Mouse (Mus musculus): ENCODE data around the gene Prpf6.

Prpf6 gene

DNA sequence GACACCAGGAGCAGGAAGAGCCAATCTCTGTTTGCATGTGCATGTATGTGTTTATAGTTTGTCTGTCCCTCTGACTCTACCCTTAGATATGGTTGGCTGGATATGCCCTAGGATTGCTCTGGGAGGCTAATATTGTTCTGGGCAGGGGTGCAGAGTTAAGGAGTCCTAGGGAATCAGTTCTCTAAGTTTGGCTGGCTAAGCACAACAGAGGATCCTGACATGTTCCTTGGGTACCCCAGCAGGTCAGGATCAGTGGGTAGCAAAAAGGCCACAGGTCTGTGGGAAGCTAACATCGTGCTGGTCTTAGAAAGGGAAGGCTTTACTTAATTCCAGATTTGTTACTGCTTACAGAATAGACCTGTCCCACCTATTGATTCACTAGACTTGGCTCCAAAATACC is 12.0 kb upstream of the Prpf6 start:
- no peak for DNase-seq (ENCODE audit: low read depth, low spot score)

DNA sequence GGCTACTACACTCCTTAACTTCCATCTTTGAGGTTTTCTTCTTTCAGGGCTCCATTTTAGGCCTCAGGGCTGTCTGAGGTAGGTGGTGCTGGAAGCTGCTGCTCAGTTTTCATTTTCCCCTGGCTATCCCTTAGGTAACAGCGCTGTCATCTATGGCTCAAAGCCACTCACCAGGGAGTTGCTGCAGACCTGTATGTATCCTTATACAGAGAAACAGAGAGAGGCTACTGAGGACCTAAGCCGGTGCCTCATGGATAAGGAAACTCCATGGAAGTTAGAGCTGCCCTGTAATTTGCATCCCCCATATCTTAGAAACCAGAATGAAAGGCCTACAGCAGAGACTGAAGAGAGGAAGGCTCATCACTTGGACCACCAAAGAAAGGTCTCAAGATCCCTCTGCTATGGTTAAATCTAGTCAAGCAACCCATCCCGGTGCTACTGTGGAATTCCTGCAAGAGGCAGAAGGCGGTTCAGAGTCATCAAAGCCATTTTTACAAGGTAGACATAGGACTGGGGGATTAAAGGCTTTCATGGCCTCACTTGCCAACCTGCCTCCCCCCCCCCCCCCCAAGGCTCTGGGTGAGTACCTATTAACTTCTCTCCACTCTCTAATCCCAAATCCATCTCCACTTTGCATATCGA is 11.4 kb upstream of the Prpf6 start:
- DNase-seq (ENCODE audit: low read depth, low spot score) = no peak

DNA sequence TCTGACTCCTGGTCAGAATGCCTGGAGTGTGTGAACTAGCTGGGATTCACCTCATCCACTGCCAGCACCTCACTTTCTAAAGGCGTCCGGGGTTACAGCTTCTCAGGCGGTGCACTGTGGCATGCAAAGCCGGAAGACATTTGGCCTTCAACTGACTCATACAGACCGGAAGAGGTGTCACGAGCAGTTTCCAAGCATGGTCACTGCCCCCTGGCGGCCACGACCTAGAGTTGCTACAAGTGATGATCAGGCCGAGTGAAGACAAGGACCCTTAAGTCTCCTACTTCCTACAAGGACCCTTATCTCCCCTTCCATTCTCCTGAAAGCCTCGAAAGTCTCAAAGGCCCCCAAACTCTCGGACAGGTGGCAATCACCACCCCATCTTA is 10.7 kb upstream of the Prpf6 start:
- DNase-seq (ENCODE audit: low read depth, low spot score) = peak; percentile 94

DNA sequence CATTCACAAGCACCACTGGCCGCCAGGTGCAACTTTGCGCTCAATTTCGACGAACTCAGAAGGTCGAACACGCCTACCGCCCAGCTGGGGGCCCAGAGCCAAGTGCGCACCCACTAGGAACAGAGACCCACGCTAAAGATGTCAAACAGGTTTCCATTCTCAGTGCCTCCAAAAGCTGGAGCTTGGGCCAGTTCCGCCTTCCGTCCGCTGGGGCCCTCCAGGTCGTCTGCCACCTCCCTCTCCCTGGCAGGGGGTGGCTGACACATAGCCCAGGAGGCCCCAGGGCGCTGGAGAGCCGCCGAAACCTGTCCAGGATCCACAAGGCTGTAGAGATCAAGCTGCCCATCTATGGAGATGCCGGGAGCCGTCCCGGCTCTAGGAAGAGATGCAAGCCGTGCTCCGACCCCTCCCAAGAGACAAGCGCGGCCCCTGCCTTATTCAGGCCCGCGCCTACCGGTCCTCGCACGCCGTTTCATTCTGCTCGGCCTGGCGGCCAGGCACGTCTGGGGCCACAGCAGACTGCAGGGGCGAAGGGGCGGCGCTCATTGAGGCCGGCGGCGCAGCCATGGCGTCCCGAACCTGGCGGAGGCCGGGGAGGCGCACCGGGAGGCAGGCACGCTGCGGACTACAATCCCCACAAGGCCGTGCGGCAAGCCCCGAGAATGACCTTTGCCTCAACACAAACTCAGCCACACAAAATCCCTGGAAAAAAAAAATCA is 10.1 kb upstream of the Prpf6 start:
- DNase-seq (ENCODE audit: low read depth, low spot score) = peak; percentile 62

DNA sequence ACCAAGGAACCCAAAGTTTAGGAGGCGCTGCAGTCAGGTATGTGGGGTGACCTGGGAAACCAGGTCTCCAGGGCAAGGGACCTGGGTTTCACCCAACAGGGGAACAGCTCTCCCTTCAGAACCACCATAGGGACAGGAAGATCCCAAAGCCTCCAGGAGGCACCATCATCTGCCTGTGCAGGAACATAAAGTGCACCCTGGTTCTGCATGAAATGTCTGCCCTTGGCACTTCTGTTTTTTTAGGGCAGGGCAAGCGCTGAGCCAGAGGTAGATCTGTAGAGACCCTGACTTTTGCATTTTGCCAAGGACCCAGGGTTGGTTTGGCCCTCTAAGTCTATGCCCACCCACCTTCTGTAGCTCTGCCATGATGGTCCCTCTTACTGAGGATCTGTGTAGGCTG is 9.3 kb upstream of the Prpf6 start:
- no peak for DNase-seq (ENCODE audit: low read depth, low spot score)

DNA sequence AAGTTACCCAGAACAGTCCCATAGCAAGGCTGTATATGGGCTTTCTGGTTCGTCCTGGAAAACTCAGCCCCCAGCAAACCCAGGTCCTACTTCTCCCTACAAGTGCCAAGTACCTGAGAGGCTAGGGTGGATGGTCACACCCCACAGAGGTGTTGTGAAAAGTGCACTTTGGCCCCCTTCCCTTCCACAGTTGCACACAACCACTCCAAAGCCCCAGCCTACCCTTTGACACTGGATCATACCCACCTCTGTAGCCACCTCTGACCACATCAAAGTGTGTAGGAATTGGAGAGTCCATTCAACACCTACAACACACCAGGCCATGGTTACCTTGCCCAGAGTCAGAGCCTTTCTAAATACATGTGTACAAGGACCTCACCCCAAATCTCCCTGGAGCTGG is 8.7 kb upstream of the Prpf6 start:
- DNase-seq (ENCODE audit: low read depth, low spot score) = no peak

DNA sequence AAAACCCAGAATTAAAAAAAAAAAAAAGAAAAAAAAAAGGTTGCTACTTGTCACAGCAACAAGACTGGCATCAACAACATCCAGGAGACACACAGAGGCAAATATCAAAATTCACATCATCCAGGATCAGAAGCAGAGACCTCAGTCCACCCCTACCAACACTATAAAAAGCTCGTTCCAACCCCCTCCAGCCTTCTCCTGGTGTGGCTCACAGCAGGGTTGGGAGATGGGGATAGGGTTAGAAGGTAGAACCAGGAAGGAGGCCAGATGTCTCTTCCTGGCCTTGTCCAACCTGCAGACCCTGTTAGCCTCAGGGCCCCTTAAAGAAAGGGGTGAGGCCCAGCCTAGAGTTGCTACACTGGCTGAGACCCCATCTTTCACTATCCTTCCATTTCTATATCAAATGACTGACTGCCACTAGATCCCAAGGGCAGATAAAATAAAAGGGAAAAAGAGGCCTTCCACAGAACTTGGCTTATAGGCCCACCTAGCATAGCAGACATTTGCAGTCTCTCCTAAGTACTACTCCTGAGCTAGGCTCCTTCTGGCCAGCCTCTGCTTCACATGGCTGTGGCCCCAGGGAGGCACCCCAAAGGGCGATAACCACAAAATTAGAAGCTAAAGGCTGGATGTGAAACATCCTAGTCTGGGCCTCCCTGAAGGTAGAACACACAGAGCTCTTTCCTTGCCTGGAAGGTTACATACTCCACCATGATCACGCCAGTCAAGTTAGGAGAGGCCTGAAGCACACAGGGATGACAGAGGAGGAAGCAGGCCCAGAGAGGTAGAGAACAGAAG is 8.0 kb upstream of the Prpf6 start:
- no peak for DNase-seq (ENCODE audit: low read depth, low spot score)

DNA sequence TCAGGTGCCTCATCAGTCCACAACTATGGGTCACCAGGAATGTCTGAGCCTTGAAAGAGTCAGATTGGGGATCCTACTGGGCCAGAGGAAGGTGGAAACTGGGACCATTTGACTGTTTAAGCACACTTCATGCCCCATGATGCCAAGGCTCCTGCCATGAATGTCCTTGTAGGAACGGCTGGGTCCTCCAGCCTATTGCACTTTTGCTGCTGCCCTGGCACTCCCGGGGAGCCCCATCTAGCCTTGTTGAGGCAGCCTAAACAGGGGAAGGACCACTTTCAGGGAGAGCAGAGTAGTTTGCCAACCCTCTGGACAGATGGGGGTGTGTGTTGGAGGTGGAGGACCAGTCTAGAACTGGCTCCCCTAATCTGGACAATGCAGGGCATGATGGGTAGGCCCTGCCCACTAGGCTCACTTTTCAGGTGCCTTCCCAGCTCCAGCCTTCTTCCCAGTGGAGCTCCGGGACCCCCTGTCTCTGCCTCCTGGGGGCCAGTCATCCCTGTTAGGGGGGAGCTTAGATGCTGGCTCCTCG is 7.2 kb upstream of the Prpf6 start, which contains the start of gene Uckl1:
Gene Uckl1, minus strand, starts transcription at position 482 of the 532 bp plus-strand sequence.
- DNase-seq (ENCODE audit: low read depth, low spot score) = no peak

DNA sequence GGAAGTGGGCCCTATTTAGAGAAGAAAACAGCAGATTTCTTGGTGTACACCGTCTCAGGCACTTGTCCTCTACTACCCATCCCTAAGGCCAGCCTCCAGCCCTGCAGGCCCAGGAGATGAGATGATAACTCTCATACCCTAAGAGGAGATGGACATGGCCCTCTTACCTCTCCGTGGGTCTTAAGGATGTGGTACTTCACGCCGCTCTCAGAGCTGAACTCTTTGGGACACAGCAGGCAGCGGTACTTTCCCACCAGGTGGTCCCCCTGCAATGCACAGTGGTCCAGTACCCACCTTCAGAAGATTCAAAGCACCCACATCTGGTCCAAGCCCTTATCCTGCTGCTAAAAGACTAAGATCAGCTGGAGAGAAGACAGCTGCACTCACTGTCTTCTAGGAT is 6.2 kb upstream of the Prpf6 start:
- no peak for DNase-seq (ENCODE audit: low read depth, low spot score)

DNA sequence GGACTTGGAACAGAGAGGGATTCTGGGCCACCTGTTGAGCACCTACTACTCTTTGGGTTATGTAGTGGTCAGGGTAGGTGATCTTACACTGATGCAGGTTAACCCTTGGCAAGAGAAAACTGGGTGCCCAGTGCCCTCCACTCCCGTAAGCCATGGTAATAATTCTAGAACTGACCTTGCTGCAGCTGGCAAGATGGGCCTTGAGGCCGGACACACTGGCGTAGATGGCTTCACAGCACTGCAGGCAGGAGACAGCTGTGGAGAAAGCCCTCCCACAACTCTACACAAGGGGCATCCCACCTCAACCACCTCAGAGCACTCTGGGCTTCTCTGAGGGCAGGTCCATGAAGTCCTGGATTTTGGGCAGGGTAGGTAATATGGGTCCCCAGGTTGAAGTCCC is 5.5 kb upstream of the Prpf6 start:
- no peak for DNase-seq (ENCODE audit: low read depth, low spot score)

DNA sequence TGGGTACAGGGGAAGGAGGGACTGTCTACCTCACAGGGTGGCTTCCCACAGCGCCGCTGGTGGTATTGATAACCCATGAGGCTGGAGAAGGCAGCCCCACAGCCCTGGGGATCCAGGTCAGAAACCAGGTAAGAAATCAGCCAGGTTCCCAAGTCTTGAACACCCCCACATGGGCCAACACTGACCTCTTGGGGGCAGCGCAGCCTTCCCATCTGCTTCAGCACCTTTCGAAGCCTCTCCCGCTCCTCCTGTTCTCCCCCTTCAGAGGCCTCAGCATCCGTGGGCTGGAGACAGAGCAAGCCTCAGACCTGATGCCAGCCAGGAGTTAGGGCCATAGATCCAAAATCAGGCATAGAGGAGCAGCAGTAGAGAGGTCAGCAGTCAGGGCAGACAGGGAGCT is 3.9 kb upstream of the Prpf6 start:
- DNase-seq (ENCODE audit: low read depth, low spot score) = no peak

DNA sequence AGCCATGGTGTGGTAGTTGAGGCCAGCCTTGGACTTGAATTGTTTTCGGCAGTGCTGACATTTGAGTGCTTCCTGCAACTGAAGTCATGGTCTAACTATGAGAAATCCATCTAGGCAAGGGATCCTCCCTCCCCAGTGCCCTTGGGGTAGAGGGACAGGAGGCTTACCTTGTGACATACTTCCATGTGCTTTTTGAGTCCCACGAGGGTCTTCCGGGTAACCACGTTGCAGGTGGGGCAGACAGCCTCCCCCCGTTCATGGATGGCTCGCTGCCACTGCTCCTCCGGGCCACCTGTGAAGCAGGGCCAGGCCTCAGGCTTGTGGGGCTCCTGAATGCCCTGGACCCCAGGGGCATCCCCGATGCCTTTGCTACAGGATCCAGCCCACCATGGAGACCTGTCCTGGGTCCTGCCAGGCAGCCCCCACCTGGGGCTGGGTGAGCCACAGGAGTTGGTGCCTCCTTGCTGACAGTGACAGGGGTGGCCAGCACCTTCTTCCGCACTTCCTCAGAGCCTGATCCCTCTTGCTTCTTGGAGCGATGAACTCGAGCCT is 3.4 kb upstream of the Prpf6 start:
- no peak for DNase-seq (ENCODE audit: low read depth, low spot score)

DNA sequence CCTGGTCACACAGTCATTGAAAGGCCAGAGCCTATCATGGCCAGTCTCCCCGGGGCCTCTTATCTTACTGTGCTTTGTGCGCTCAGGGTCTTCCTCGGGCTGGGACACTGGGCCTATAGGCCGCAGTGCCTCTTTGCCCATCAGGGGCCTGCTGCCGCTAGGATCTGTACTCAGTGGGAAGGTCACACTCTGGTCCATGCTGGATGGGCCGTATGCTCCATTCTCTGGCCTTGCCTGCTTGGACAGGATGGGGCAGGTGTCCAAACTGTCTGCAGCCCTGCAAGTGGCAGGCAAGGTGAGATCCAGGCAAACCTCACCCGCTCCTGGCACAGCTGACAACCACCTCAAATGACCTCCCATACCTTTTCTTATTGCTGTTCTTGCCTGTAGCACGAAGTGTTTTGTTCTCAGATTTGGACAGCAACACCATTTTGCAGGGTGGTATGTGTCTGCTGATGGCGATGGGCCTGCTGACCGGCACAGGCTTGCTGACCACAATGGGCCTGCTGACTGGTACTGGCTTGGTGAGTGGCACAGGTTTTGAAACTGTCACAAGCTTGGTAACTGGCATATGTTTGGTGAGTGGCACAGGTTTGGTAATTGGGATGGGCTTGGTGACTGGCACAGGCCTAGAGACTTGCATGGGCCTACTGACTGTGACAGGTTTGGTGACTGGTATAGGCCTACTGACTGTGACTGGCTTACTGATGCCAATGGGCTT is 2.5 kb upstream of the Prpf6 start:
- DNase-seq (ENCODE audit: low read depth, low spot score) = no peak

DNA sequence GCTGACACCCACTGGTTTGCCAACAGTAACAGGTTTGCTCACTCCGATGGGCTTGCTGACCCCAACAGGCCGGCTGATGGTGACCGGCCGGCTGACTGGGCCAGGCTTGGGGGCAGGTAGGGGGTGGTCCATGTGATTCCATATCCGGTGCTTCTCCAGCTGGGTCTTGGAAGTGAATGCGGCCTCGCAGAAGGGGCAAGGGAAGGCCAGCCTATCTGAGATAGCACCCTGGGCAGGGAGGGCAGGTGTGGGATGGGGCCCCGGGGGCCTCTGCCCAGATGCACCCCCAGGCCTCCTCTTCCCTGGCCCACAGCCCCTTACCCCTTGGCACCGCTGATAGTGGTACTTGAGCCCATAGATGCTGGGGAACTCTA is 1.9 kb upstream of the Prpf6 start:
- DNase-seq (ENCODE audit: low read depth, low spot score) = no peak

DNA sequence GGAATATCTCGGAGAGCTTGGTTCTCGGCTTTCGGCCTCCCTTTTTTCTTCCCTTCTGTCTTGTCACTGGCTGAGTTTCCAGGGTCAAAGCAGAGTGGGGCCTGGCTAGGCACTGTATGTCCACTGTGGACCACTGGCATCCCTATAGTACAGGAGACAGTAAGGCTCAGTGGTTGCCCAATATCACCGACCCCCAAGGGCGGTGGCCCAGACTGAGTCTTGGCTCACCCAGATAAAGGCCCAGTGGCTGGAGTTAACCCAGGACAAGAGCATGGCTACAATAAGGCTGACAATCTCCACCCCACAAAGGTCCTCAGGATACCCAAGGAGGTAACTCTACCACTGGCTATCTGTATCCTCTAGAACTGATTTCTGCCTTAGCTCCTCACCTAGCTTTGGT is 1.2 kb upstream of the Prpf6 start:
- DNase-seq (ENCODE audit: low read depth, low spot score) = no peak

DNA sequence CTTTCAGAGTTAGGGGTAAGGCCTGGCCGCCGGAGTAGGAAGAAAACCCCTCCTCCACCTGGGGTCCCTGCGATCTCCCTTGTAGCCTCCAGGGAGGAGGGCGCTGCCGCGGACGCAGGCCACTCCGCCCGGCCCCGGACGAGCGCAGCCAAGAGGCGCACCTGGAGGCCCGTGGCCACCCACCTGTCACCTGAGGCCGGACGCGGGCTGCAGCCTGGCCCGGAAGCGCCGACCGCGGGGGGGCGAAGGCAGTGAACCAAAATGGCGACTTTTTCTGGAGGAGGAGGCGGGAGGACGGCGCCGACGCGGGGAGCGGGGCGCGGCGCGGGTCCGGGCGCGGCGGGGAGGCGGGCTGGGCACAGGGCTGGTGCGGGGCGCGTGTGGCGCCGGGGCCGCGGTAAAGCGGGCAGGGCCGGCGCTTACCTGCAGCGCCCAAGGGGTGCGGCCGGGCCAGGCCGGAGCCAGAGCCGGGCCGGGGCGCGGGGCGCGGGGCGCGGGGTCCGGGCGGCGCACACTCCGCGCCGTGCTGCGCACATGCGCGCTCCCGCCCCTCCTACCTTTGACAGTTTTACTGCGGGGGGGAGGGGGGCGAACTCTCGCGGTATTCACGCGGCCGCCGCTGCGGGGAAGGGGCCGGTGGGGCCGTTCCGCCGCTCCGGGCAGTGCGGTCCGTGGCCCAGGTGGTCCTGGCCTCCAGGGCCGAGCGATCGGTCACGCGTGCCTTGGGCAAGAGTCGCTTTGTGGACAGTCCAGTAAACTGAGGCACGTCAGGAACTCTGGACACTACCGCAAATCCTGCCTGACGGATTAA is 768 bp downstream of the Prpf6 start, which contains the start of gene Zfp512b:
Gene Zfp512b, minus strand, starts transcription at position 573 of the 811 bp plus-strand sequence.
- peak; percentile 68 for DNase-seq (ENCODE audit: low read depth, low spot score)

DNA sequence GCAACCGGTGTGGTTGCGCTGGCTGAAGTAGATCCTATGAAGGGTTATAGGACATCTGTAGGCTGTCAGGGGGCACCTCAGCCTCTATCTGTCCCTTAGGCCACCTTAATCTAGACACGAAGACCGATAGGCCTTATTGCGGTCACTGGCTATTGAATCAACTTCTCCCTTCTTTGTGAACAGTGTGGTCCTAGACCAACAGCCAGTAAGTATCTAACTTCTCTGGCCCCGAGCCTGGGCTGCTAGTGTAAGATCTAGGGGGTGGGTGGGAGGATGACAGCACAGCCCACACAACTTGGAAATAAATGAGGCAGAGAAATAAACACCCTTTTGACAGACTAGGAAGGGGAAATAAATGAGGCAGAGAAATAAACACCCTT is 1.4 kb downstream of the Prpf6 start:
- no peak for DNase-seq (ENCODE audit: low read depth, low spot score)

DNA sequence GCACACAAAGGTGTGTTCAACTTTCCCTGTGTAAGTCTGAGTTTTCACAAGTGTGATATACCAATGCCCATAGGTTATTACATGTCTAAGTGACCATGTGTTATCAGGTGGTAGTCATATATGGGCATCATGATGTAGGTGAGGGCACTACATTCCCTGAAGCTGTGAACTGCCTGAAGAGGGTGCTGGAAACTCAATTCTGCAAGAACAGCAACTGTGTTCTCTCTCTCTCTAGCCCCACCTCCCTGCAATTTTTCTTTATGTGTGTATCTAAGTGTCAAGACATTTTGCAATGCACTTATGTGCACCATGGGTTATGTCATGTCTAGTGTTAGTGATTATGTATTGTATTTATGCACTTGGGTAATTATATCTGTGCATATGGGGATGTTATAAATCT is 2.3 kb downstream of the Prpf6 start:
- no peak for DNase-seq (ENCODE audit: low read depth, low spot score)

DNA sequence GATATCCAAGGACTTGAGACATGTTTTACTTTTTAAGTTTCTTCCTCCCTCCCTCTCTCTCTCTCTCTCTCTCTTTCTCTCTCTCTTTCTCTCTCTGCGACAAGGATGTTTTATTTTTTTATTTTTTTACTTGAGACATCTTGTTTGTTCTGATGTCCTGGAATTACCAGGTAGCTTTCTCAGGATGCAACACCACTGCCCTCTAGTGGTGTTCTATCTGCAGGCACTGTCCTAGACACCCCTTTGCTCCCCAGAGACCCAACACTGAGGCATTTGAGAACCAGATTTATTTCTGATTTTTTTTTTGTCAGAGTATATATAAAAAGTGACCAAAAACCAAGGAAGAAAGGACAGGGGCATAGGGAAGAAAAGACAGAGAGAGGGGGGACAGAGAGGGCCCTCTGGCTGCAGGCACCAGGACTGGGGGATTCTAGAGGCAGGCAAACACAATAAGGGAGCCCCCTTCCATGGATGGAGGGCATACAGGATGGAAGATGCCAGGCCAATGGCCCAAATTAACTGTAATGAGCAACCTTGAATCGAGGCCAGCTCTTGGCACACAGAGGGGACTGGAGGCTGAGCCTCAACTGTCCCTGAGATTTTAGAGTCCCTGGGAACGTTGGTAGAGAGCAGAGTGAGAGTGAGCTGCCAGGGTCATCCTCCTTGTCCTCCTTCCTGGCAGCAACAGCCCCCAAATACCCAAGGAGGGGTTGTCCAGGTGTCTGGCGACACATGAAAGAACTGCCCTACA is 3.5 kb downstream of the Prpf6 start:
- no peak for DNase-seq (ENCODE audit: low read depth, low spot score)
